Mouse (Mus musculus): ENCODE data around the gene Gorasp1.

Gene Gorasp1

GRCm38 (mm10) chr9:119926497-119926896 lies 10.9 kb downstream of the Gorasp1 start:
- WGBS = 84% methylated on average over 5 of the region's 5 CpGs

DNA sequence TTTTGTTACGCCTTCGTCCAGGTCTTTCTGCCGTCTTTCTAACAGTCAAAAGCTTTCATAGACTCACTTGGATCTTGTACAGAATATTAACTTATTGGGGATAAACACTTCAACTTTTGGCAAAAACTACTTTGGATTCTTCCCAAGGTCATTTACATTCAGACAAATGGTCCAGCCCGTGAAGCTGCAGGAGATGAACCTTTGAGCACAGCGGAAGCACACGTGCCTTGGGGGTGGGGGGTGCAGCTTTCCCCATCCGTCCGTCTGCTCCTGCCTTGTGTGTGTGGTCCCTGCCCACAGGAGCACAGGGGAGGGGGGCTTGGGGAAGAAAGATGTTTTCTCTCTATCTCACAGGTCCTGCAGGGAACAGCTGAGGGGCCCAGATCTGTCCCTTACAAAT lies 11.6 kb downstream of the Gorasp1 start:
- 50% methylated on average over 8 of the region's 8 CpGs for WGBS

DNA sequence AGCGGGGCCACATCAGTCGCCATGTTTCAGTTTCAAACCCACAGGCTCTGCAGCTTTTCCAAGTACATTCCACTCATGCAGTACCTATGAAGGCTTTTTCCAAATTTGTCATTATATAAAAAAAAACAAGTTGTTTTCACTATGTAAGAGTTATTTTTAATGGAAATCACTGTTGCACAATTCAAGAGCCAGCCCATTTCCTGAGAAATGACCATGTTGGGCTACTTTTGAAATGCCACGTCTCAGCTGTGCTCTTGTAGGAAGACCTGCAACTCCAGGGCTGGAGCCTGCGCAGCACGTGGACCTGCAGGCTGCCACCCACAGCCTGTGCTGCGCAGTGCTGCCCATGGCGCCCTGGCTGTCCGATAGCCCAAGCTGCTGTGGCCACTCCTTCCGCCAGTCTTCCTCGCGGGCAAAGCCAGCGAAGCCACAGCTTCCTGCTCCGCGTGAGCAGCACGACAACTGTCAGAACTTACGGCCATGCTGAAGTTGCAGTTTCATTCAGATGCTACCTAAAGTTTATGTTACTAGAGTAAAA lies 12.2 kb downstream of the Gorasp1 start:
- WGBS = 75% methylated on average over 16 of the region's 16 CpGs

- WGBS = 74% methylated on average over 4 of the region's 4 CpGs
These were observed 13.9 kb downstream of the Gorasp1 start for GRCm38 (mm10) chr9:119923462-119923861.

DNA sequence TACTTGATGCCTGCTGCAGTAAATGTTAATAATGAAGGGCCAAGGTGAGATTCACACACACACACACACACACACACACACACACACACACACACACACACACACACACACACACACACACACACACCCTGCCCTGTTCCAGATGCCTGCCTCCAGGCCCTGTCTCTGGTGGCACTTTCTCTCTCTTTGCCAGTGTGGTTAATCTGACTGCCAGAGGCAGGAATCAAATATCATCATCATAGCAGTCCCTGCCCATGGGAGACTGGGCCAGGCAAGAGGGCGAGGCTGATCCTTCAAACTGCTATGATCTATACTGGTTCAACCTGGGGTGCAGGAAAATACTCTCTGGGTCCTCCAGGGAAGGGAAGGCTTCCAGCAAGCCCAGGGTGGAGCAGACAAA lies 17.5 kb downstream of the Gorasp1 start:
- 90% methylated on average over 1 of the region's 1 CpGs for WGBS

GRCm38 (mm10) chr9:119913087-119913838 lies 24.1 kb downstream of the Gorasp1 start:
- WGBS = 64% methylated on average over 13 of the region's 13 CpGs

DNA sequence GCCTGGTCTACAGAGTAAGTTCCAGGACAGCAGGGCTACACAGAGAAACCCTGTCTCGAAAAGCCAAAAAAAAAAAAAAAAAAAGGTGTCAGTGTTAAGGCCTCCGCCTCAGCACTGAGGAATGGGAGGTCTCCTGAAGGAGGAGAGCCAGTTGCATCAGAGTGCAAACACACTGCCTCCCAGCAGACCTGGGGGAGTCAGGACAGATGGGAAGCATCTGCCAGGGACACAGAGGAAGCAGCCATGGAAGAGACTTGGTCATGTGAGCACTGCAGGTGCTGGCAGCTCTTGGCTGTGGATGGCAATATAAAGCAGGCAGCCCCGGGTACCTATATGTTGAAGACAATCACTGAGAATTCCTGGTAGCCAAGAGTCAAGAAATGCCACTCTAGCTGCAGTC lies 27.4 kb downstream of the Gorasp1 start:
- WGBS = 42% methylated on average over 3 of the region's 3 CpGs

- 97% methylated on average over 3 of the region's 3 CpGs for WGBS
These were observed 28.7 kb downstream of the Gorasp1 start for GRCm38 (mm10) chr9:119908708-119909107.

- WGBS = 49% methylated on average over 12 of the region's 12 CpGs
These were observed 34.8 kb downstream of the Gorasp1 start for GRCm38 (mm10) chr9:119902410-119903151.

DNA sequence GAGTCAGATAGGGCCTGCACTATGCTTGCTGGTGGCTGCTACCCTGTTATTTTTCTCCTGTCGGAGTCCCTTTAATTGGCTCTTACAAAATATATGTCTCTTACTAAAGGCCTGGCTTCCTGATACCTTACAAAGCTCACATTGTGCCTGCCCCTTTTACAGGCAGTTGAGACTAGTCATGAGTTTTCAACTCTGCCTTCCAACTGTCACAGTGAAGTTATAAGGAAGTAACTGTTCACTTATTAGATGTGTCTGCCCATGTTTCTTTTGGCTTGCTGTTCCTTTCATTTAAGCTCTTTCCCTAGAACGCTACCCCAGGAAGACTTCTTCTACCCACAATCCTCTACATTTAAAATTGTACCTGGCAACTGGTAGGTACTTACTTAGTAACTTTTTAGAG lies 37.9 kb downstream of the Gorasp1 start:
- 82% methylated on average over 2 of the region's 2 CpGs for WGBS

GRCm38 (mm10) chr9:119895040-119895721 lies 42.2 kb downstream of the Gorasp1 start:
- WGBS = under 1% methylated on average over 63 of the region's 71 CpGs

GRCm38 (mm10) chr9:119894339-119895009 lies 42.9 kb downstream of the Gorasp1 start, which contains the start of gene Wdr48:
Wdr48 (plus strand) TSS chr9:119894878.
- WGBS = 3% methylated on average over 34 of the region's 34 CpGs

DNA sequence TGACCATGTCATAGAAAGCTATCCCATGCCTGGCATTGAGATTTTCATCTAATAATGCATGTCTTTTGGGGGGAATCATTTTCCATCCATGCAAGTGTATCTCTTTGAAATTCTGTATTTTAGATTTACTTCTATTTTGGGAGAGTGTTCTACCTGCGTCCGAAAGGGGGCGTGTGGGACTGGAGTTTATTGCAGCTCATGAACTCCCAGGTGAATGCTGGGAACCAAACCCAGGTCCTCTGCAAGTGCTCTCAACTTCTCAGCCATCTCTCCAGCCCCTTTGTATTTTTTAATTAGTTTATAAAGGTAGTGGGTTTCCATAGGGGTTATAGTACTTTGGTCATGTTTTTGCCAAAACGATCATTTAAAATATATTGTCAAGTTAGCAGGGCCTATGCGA lies 43.5 kb downstream of the Gorasp1 start:
- WGBS = 73% methylated on average over 5 of the region's 5 CpGs

DNA sequence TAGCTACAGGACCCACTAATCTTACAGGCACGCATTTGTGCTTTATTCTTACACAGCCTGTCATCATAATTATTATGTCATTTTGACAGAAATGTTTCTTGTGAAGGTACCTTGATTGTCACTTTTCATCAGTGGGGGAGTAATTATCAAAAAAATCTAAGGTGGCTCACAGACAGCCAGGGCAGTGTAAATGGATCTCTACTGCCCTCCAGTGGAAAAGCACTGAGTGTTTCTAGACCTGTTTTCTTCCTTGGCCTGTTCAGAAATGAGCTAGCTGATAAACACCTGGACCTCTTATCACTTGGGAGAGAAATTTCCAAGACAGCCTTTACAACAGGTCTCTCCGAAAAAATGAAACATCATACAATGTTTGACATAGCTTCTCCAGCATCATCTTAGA lies 46.7 kb downstream of the Gorasp1 start:
- WGBS = 42% methylated on average over 2 of the region's 2 CpGs

GRCm38 (mm10) chr9:119889446-119889845 lies 47.9 kb downstream of the Gorasp1 start:
- WGBS = 81% methylated on average over 9 of the region's 9 CpGs

DNA sequence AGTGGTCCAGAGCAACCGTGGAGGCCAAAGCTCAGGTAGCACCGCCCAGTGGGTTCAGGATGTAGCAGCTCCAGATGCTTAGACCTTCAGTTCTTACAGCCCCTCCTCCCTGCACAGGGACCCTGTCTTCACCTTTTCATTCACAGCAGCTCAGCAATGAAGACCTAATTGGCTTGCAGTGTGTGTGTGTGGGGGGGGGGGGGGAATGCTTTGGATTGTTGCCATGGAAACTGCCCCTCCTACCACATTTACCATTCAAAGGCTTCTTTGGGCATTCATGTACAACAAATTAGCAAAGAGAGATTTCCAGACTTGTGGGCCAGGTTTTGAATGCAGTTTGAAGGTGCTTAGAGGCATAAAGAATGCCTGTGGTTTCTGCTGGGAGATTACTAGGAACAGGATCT lies 48.5 kb downstream of the Gorasp1 start:
- 49% methylated on average over 2 of the region's 2 CpGs for WGBS

DNA sequence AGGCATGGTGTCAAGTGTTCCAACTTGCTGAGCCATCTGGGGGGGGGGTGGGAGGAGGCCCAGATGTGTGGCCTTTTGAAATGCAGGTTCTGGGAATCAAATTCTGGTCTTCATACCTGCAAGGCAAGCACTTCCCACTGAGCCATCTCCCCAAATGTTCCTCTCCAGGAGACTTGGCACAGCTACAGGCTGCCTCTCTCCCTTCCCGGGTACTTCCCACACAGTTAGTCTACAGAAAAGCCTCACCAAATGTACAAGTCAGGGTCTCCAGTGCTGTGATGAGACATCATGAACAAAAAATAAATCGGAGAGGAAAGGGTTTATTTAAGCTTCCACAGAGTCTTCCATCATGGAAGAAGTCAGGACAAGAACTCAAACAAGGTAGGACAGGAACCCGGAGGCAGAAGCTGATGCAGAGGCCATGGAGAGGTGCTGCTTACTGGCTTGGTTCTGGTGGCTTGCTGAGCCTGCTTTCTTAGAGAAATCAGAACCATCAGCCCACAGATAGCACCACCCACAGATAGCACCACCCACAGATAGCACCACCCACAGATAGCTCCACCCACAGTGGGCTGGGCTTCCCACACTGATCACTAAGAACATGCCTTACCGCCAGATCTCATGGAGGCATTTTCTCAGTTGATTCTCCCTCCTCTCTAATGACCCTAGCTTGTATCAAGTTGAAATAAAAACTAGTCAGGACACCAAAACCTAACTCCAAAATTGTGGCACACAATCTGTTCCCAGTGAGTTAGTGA lies 50.0 kb downstream of the Gorasp1 start:
- WGBS = 48% methylated on average over 4 of the region's 4 CpGs
